Mouse (Mus musculus) hematopoietic stem cell, adult 5-6 weeks (primary cell): ENCODE results near the gene Mlycd. TPM values are rescaled to one million over a fixed set of nuclear protein-coding genes. Genes with fewer than 3 reads are reported as not detected.

ENCODE experiments used
- ATAC-seq, 2 experiments: fragments of 125-278 bp in 1 of 2; replicated peaks in 1 of 2; 2 replicates each; pipeline ENCODE4 v1.8.0; 2016 to 2017; ENCODE audit warnings: inconsistent platforms in 2 of 2, mild to moderate bottlenecking in 2 of 2, moderate number of reproducible peaks in 2 of 2, low read depth in 1 of 2, moderate TSS enrichment in 1 of 2; ENCODE audit not compliant: low FRiP score in 2 of 2, poor library complexity in 2 of 2, severe bottlenecking in 2 of 2, insufficient read depth in 1 of 2, low TSS enrichment in 1 of 2
- total RNA-seq: library from RNA; stranded (forward); fragments of 172-1452, 232-1000 nt; gene quantifications from 2 replicates; pipeline ENCODE4 v1.2.3, GENCODE M21; 2017

Mlycd gene
- total RNA-seq, 1 experiment from 2014 or later = 4.1 TPM

DNA sequence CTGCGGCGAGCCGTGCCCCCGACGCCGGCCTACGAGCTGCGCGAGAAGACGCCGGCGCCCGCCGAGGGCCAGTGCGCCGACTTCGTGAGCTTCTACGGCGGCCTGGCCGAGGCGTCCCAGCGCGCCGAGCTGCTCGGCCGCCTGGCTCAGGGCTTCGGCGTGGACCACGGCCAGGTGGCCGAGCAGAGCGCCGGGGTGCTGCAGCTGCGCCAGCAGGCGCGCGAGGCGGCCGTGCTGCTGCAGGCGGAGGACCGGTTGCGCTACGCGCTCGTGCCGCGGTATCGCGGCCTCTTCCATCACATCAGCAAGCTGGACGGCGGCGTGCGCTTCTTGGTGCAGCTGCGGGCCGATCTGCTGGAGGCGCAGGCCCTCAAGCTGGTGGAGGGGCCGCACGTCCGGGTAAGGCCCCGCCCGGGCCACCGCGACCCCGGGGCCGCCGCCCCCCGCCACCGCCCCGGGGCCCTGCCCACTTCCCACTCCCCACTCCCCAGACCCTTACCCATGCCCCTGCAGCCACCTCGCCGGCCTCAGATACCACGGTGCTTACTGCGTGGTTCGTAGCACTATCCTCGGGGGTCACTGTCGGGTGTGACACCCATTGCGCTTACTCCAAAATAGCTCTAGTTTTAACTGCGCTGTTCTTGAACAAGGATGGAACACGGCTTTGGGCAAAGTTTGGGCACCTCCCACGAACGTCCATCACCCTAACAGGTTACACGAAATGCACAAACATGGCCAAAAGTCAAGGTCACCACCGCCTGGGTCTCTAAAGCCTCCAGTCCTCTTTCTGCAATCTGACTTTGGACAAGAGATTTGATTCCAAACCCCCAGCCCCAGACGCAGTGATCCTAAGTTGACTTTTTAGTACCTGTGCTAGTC, 633 bp downstream of the Mlycd start:
- no peak for ATAC-seq

DNA sequence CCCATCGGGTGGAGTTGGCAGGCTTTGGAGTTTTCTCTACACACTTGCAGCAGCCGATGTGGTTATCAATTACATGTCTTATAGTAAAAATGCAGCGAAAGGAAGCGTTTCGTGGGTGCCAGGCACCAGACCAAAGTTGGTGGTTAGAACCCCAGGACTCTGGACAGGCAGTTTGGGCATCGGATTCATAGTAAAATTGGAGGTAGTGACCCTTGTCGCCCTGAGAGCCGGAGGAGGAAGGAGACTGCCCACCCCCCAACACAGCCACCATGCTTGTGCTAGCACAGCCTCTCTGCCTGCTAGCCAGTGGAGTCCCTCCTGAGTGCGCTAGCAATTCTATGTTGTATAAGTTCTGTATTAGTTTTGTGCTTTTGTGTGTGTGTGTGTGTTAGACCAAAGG, 3.9 kb downstream of the Mlycd start:
- ATAC-seq = no peak

DNA sequence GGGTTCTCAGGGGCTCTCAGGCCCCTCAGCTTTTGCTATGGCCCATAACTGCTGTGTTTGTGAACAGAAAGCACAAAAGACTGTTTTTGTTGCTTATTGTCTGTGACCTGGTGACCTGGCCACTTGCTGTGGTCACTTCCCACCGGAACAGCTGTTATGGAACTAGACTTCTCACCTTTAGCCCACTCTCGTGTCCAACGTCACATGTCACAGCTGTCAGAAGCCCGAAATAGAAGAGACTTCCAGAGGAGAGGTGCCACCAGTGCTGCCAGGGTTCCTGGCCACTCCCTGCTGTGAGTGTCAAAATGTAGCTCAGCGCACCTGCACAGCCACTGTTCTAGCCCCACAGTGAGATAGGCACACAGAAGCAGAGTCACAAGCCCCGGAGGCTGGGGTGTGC, 4.6 kb downstream of the Mlycd start:
- ATAC-seq = no peak

DNA sequence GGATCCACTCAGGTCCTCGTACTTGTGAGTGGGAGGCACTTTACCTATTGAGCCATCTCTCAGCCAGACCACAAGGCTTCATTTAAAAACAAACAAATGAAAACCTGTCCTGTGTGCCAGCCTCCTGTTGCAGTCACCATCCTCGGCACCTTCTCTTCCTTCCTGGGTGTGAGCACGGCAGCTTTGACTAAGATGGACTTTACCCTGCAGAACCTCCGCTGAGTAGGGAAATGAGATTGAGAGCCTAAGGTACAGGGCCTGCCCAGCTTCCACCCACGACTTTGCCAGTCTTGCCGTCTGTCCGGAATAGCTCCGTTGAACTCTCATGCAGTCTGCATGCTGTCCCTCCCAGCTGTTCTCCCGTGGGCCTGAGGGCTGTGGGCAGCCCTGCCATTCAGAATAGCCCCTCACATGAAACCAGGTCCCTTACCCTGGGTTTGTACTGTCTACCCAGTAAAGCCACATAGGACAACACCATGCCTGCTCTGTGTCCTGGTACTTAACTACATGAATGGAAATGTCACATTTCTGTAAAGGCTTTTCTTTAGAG, 5.5 kb downstream of the Mlycd start:
- ATAC-seq = no peak

DNA sequence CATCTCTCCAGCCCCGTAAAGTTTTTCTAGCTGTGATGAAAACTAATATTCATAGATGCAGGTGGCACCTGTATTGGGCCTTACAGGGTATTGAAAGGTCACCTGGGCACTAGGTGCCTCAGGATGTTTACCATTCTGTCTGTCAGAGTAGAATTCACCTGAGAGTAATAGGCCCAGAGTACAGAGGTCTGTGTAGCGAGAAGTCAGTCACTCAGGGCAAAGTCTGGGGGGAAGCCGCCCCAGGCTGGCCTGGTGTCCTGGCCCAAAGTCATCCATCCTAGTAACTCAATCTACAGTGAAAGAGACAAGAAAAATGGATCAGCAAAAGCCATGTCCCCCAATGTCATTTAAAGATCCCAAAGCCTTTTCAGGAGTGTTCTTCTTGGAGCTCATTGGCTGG, 6.2 kb downstream of the Mlycd start:
- no peak for ATAC-seq

DNA sequence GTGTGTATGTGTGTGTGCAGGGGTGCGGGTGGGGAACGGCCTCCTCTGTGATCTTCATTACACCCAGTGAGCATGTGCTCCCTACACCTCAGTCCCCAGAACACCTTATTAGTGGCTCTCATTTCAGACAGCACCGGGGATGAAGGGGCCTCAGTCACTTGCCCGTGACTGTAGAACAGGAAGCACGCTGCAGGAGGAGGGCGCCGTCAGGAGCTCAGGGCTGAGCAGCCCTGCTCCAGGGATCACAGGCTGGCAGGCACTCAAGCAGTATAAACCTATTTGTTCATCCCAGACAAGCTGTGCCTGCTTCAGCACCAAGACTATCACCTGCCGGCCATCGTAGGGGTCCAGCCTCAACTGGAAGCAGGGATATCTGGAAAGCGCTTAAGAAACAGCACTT, 9.2 kb downstream of the Mlycd start:
- no peak for ATAC-seq

DNA sequence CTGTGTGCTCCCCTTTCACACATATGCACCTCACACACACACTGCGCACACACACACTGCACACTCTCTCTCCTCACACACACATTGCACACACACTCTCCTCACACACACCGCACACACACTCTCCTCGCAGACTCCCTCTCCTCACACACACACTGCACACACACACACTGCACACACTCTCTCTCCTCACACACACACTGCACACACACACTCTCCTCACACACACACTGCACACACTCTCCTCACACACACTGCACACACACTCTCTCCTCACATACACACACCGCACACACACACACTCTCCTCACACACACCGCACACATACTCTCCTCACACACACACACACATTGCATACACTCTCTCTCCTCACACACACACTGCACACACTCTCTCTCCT, 10.0 kb downstream of the Mlycd start:
- no peak for ATAC-seq

DNA sequence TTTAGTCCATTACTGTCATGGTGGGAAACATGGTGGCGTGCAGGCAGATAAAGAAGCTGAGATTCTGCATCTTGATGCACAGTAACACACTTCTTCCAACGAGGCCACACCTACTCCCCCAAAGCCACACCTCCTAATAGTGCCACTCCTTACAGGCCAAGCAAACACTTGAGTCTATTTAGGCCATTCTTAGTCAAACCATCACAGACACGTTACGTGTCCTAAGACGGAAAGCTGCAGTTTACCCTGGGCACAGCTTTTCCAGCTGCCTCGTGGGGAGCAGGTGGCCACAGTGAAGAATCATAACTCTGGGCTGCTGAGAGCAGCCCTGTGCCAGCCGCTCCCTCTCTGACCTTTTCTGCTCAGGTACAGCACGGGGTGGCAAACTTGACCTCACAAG, 13.6 kb downstream of the Mlycd start:
- no peak for ATAC-seq

DNA sequence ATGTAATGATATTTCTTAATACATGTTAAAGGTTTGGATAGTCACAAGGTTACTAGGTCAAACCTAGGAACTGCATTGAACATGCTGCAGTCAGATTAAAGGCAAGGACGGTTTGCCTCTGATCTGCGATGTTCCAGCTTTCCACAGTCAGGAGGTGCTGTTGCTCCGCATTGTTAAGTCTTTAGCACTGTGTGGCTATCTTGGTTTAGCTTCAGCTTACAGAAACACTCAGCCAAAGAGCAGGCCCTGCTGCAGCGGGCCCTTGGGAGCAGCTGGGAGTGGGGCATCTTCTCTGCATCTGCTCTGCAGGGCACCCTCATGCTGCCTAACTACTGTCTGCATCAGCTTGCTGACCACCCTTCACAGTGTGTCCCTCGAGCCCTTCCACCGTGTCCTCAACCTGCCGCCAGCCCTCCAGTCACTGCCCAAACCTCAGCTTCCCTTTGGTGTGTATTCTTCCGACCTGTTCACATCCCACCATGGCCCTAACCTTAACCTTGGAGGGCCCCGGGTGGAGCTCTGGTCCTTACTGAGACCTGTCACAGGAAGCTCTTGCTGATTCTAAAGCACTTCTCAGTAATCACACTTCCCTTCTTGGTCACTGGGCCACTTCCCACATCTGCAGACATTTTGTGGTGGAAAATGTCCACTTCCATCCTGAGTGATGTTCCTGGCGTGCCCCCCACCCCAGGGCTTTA, 17.5 kb downstream of the Mlycd start:
- peak; percentile 11 to 30; a peak in 3 of 4 replicates for ATAC-seq

DNA sequence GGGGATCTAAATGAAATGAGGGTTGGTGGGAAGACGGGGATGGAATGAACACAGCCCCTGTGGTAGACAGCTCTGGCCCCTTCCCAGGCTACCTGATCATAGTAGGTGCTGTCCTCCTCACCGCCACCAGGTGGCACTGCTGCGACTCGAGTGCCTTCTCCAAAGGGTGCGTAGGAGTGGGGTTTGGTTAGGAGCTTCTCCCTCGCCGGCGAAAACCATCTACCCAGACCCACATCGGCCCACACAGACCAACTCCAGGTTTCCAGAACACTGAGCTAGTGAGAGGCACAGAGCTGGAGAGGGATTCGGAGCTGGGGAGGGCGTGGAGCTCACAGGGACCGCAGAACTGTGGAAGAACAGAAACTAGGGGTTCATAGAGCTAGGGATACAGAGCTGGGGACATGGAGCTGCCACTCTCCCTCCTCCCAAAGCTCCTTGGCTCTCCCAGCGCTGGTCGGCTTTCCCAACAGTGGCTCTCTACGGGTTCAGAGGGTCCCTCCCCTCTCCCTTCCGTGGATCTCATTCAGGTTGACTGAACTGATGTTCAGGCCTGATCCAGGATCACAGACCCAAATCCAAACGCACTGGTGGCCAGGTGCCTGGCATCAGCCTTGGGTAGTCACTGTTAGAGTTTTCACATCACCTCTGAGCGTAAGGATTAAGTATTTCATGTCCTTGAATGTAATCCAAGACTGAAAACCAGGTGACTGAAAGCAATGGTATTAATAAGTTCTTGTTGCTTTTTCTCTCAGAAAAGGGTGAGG, 18.2 kb downstream of the Mlycd start:
- ATAC-seq = peak; percentile 71 to 90

DNA sequence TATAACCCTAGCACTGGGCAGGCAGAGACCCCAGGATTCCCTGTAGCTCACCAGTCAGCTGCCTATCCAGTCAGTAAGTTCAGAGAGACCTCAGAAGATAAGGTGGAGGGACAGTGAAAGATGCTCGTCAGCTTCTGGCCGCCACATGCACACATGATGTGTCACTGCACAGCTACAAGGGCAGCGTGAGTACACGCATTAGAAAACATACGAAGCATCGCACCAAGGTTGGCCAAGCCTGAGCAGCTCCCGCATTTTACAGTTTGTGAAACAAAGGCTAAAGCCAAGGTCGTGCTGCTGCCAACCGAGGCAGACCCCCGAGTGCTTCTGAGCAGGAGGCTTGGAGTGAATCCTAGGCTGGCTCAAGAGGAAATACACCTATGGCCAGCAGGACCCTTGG, 18.9 kb downstream of the Mlycd start:
- no peak for ATAC-seq

DNA sequence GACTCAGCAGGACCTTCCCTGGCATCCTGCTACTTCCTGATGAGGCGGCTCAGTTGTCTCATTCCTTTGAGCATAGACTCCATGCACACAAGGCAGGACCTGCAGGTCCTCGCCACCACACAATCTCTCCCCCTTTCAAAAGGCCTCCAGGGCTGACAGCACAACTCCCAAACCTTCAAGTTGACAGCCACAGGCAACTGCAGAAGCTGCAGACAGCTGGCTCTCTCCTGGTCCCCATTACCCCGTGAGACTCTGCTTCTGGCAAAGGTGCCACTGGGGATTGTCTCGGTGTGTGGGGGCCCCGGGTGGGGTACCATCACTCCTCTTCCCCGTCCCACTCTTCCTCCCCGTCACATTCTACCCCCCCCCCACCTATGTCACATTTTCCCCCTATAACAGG, 25.6 kb downstream of the Mlycd start:
- no peak for ATAC-seq

DNA sequence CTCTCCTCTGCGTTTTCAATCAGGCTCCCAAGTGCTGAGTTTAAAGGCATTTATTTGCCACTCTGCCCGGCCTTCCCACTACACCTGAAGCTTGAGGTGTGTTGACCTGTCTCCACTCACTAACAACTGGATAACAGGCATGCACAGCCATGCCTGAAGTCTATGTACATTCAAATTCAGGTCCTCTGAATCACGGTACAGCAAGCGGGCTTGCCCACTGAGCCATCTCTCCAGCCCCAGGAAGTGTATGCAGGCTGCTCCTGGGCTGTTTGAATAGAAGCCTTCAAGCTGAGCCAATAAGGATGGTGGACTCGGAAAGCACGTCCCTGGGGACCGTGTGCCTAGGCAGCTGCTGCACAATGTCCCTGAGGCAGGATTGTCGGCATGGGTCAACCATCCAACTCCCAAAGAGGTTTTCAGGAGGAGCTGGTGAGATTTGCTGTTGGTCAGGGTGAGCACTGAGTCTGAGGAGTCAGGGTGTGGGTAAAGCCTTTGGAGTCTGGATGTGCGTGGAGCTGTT, 27.0 kb downstream of the Mlycd start:
- ATAC-seq = no peak

DNA sequence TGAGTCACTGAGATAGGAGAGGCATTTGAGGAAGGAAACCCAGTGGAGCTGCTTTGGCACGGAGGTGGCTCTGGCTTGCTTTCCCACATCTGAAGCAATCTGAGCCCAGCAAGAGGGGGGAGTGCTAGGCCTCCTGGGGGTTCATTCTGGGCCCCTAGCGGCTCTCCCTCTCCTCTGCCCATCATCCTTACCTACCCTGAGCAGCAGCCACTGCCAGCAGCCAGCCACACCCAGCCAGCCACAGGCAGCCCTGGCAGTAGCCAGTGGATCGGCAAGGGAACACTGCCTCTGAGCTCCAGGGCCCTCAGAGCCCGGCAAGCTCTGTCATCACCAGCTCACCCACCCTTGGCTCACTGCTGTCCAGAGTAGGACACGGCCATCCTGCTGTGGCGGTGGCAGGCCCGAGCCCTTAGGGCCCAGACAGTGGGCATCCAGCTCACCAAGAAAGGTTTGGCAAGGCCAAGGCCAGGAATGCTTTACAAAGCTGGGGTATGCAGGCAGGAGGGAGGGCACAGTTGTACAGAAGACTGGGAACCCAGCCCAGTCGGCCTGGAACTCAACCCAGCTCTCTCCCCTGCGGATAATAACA, 27.5 kb downstream of the Mlycd start:
- peak; percentile 30 to 47 for ATAC-seq

DNA sequence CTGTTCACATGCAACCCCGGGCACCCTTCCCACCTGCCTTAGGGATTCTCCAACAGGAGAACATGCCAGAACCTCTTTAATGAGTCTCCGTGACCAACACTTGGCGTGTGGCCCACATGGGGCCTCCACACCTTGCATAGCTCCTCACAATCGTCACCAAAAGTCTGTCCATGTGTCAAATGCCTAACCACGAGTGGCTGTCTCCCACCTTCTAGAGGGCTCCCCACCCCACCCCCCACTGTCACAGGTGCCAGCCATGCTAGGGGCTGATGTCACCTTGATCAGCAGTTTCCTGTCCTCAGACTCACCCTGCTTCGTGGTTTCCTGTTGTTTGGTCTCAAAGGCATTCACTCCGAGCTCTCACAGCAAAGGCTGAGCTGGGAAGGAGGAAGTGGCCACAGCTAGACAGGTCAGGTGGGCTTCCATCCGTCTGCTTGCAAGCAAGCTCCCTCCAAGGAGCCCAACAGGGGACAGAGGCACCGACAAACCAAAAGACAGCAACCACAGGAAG, 29.0 kb downstream of the Mlycd start:
- ATAC-seq = peak; percentile 74 to 78

DNA sequence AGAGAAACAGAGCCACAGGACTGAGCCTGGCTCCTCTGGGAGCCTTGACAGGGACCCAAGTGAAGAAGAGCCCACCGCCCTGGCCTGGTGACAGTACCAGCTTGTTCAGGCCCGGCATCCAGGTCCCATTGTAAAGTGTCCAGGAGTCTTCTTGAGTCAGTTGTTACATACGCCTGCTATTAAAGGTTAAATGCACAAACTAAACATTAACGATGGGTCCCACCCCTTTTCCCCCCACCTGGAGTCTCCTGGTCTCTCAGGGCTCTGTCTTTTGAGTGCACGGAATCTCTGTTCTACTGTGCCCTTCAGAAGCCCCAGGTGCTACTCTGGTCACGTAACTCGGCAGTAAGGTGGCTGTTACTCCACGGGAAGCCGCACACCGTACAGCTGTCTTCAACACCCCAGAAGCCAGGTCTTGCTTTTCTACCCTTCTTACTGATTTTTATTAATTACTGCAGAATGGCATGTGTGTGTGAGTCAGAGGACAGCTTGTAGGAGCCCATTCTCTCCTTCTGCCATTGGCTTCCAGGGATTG, 29.6 kb downstream of the Mlycd start:
- ATAC-seq = no peak

DNA sequence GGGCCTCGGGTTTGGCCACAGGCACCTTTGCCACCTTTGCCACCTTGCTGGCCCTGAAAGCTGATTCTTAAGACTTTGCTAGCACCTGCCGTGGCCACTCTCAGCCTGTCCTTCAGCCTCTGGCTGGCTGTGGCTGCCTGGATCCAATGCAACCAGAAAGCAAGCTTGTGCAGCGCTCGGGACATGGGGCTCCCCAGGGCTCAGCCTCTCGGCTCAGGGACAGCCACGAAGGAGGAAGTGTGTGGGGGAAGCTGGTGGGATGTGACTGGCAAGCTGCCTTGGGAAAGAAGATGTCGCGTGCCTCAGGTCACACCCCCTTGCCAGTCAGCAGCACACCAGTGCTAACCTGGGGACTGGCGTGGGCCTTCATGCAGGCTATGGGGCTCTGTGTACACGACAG, 30.1 kb downstream of the Mlycd start:
- ATAC-seq = peak; percentile 25 to 40
